Mouse (Mus musculus) liver, embryonic 14.5 days (tissue): ENCODE measurements around the gene Myef2. TPM values are rescaled to one million over a fixed set of nuclear protein-coding genes. Genes with fewer than 3 reads are reported as not detected.

ENCODE experiments used
- ATAC-seq: fragments of 200-750 bp; cut with Nextera tagmentation; 2 replicates; pipeline ENCODE4 v1.8.0; 2017; ENCODE audit warnings: moderate number of reproducible peaks, mild to moderate bottlenecking, moderate library complexity; ENCODE audit not compliant: insufficient read depth
- DNase-seq, 3 experiments: peaks; one replicate each; pipeline ENCODE4 v3.0.0-alpha.2; 2012 to 2013; ENCODE audit warnings: low read depth in 3 of 3, low spot score in 3 of 3
- H3K27ac ChIP-seq: fragments of 300-500 bp; sonication (generic); 2 replicates; pipeline ENCODE4 v1.5.1; 2014; ENCODE audit warnings: moderate library complexity, mild to moderate bottlenecking, control low read depth, inconsistent platforms
- H3K27me3 ChIP-seq: fragments of 300-500 bp; sonication (generic); 2 replicates; pipeline ENCODE4 v1.6.1; 2014; ENCODE audit warnings: mild to moderate bottlenecking, low read length, moderate library complexity; ENCODE audit not compliant: control insufficient read depth, insufficient read depth
- H3K36me3 ChIP-seq: fragments of 300-500 bp; sonication (generic); replicated peaks from 2 replicates; pipeline ENCODE4 v1.6.1; 2014; ENCODE audit warnings: low read depth; ENCODE audit not compliant: control insufficient read depth, insufficient read depth
- H3K4me1 ChIP-seq, 2 experiments: fragments of 200-500 bp in 1 of 2; fragments of 300-500 bp in 1 of 2; sonication (generic) in 1 of 2; replicated peaks; 2 replicates each; pipeline ENCODE4 v1.6.1; 2012 to 2014; ENCODE audit warnings: antibody characterized with exemption in 1 of 2, inconsistent platforms in 1 of 2, low read length in 1 of 2; ENCODE audit not compliant: control insufficient read depth in 2 of 2, insufficient read depth in 2 of 2
- H3K4me2 ChIP-seq: fragments of 300-500 bp; sonication (generic); 2 replicates; pipeline ENCODE4 v1.6.1; 2014; ENCODE audit warnings: low read depth, mild to moderate bottlenecking, control low read depth, moderate library complexity
- H3K4me3 ChIP-seq, 2 experiments: fragments of 200-500 bp in 1 of 2; fragments of 300-500 bp in 1 of 2; sonication (generic) in 1 of 2; 2 replicates each; pipeline ENCODE4 v1.5.1; 2012 to 2014; ENCODE audit warnings: low read depth in 2 of 2, low read length in 2 of 2, mild to moderate bottlenecking in 2 of 2, control low read depth in 1 of 2, inconsistent platforms in 1 of 2, moderate library complexity in 1 of 2; ENCODE audit not compliant: insufficient read depth in 1 of 2
- H3K9ac ChIP-seq: fragments of 300-500 bp; sonication (generic); replicated peaks from 2 replicates; pipeline ENCODE4 v1.6.1; 2014; ENCODE audit warnings: mild to moderate bottlenecking, control low read depth, moderate library complexity
- H3K9me3 ChIP-seq: fragments of 300-500 bp; sonication (generic); 2 replicates; pipeline ENCODE4 v1.6.1; 2016; ENCODE audit warnings: low read length, mixed read lengths; ENCODE audit not compliant: control insufficient read depth
- CTCF ChIP-seq: IDR thresholded peaks from 2 replicates; pipeline ENCODE4 v1.5.1; 2016; ENCODE audit warnings: antibody characterized with exemption, low read depth, control low read depth
- EP300 ChIP-seq: IDR thresholded peaks from 2 replicates; pipeline ENCODE4 v1.6.1; 2016; ENCODE audit warnings: antibody characterized with exemption, low read depth
- WGBS: fragments of 180-500 bp; shearing (Covaris S2); extraction: QIAGEN DNeasy Blood & Tissue Kit; methylation state at CpG from one replicate; pipeline ENCODE4 v1.1.7; 2014; ENCODE audit not compliant: insufficient replicate concordance; 5-methylcytosine and 5-hydroxymethylcytosine counted together
- polyA plus RNA-seq, 2 experiments: library from polyadenylated mRNA; depleted of rRNA in 1 of 2; stranded (reverse) in 1 of 2; unstranded in 1 of 2; fragments of >200 nt; fragmentation: Nextera tagmentation in 1 of 2; extraction: Ambion mirVana in 1 of 2; gene quantifications; 2 replicates each; pipeline versions ENCODE4 v1.2.1 to v1.2.3; 2012 to 2014

Gene Myef2
- polyA plus RNA-seq, 2 experiments: 19.3 to 26.0 TPM

- H3K4me1 ChIP-seq: no peaks in the 10 kb centered on the region
- no peak for TF ChIP-seq EP300
- TF ChIP-seq CTCF: no peak
- H3K4me3 ChIP-seq: no peak overlapping the region
- no peak for DNase-seq
- no peaks in the 10 kb centered on the region for H3K36me3 ChIP-seq
- H3K9me3 ChIP-seq: no peaks in the 10 kb centered on the region
- no peak for ATAC-seq
- H3K27me3 ChIP-seq: no peaks in the 10 kb centered on the region
- no peak overlapping the region for H3K4me2 ChIP-seq
- no peak overlapping the region for H3K27ac ChIP-seq
- H3K9ac ChIP-seq: no peak overlapping the region
Observed at GRCm38 (mm10) chr2:125142336-125142735, 18.9 kb upstream of the Myef2 start.

DNA sequence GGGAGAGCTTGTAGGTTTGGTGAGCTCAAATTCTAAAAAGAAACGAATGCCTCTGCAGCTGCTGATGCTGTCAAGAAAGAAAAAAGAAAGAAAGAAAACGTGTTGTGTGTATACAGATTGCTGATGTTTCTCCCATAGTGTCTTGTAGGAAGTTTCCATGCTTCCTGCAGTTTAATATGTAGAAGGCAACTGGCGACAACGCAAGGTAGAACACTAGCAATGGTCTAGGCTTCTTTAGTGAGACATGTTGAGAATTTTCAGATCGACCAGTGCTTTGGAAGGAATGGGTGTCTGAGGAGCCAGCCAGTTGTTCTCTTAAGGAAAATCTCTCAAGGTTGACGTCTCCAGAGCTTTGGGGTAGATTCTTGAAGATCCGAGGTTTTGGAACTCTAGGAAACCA, 13.4 kb upstream of the Myef2 start:
- 23% methylated on average over 7 of the region's 7 CpGs for WGBS
- H3K27me3 ChIP-seq: no peaks in the 10 kb centered on the region; the same call in 1 of the 2 replicates

GRCm38 (mm10) chr2:125135903-125136811, 12.7 kb upstream of the Myef2 start, which contains the start of gene Ctxn2:
TSS of gene Ctxn2 (plus strand) at chr2:125136692.
- no peak within 1 kb of the TSS for H3K9ac ChIP-seq
- no peak for ATAC-seq
- 2% methylated on average over 39 of the region's 39 CpGs for WGBS
- peak within 1 kb of the TSS; percentile 51 for H3K4me2 ChIP-seq
- no peaks in the 10 kb centered on the region for H3K9me3 ChIP-seq
- no peaks in the 10 kb centered on the region for H3K36me3 ChIP-seq
- no peak within 1 kb of the TSS for H3K27ac ChIP-seq
- peak; percentile 36 to 49 (median 43) for DNase-seq
- peak within 1 kb of the TSS in 1 of 2 experiments; percentile 11; a peak in 1 of 4 replicates for H3K4me3 ChIP-seq
- TF ChIP-seq CTCF (no peak), EP300 (no peak)
- no peaks in the 10 kb centered on the region; the same call in 1 of the 2 replicates for H3K27me3 ChIP-seq
- 0 out of 4 replicates have a peak, but pooled peaks cover 0 to 2% of the 10 kb centered on the region in 2 experiments for H3K4me1 ChIP-seq

More for the DNA sequence above, 13.4 kb upstream of the Myef2 start:
- H3K4me3 ChIP-seq: no peak overlapping the region
- ATAC-seq (no peak), DNase-seq (no peak)
- H3K9ac ChIP-seq: no peak overlapping the region
- no peak overlapping the region for H3K4me2 ChIP-seq
- H3K36me3 ChIP-seq: no peaks in the 10 kb centered on the region
- H3K9me3 ChIP-seq: no peaks in the 10 kb centered on the region
- no peak overlapping the region for H3K27ac ChIP-seq
- H3K4me1 ChIP-seq: 0 out of 4 replicates have a peak, but pooled peaks cover 0 to 2% of the 10 kb centered on the region in 2 experiments
- TF ChIP-seq EP300 (no peak), CTCF (no peak)

GRCm38 (mm10) chr2:125134113-125134512, 10.7 kb upstream of the Myef2 start:
- 25% methylated on average over 4 of the region's 4 CpGs for WGBS
- Histone ChIP-seq H3K9me3 (no peaks in the 10 kb centered on the region), H3K4me1 (0 out of 4 replicates have a peak, but pooled peaks cover 0 to 2% of the 10 kb centered on the region in 2 experiments), H3K27me3 (no peaks in the 10 kb centered on the region; the same call in 1 of the 2 replicates), H3K9ac (no peak overlapping the region), H3K4me3 (no peak overlapping the region), H3K36me3 (no peaks in the 10 kb centered on the region), H3K27ac (no peak overlapping the region), H3K4me2 (no peak overlapping the region)
- no peak for TF ChIP-seq EP300
- no peak for TF ChIP-seq CTCF
- DNase-seq: no peak
- ATAC-seq: no peak

DNA sequence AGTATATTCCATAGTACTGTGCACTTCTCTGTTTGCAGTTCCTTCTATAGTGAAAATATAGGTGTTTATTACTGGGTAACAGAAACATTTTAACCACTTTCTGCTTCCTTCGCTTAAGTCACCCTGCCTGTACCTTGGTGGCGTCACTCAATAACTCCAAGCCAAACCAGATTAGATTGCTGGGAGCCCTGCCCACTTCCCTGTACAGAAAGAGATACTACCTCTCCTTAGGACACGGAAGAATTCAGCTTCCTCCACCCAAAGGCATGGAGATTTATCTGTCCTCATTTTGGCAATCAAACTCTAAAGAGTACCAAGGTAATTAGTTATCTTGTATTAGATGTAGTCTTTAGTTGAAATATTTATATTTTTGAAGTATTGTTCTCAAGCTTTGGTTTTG, 3.3 kb upstream of the Myef2 start:
- no peak overlapping the region for H3K4me2 ChIP-seq
- no peak overlapping the region for H3K4me3 ChIP-seq
- no peaks in the 10 kb centered on the region for H3K27me3 ChIP-seq
- no peak for TF ChIP-seq EP300
- no peak for TF ChIP-seq CTCF
- no peaks in the 10 kb centered on the region for H3K9me3 ChIP-seq
- H3K27ac ChIP-seq: no peak overlapping the region
- WGBS: 37% methylated on average over 3 of the region's 3 CpGs
- no peak for DNase-seq
- no peak for ATAC-seq
- H3K36me3 ChIP-seq: no peaks in the 10 kb centered on the region
- peaks cover 2 to 4% of the 10 kb centered on the region in 2 experiments; a peak in 2 of 4 replicates for H3K4me1 ChIP-seq
- H3K9ac ChIP-seq: no peak overlapping the region
